Mouse (Mus musculus) E14TG2a.4 (cell line): ENCODE results near the gene Nqo2.

Experiments used
- CTCF ChIP-seq: conservative IDR thresholded peaks from 2 replicates; pipeline ENCODE4 v1.5.1; 2014; ENCODE audit warnings: low read length
- NANOG ChIP-seq: IDR thresholded peaks from 2 replicates; pipeline ENCODE4 v1.6.1; 2014; ENCODE audit warnings: borderline replicate concordance, low read length, mixed read lengths
- POU5F1 ChIP-seq: IDR thresholded peaks from 2 replicates; pipeline ENCODE4 v1.6.1; 2014; ENCODE audit warnings: low read length, borderline replicate concordance

DNA sequence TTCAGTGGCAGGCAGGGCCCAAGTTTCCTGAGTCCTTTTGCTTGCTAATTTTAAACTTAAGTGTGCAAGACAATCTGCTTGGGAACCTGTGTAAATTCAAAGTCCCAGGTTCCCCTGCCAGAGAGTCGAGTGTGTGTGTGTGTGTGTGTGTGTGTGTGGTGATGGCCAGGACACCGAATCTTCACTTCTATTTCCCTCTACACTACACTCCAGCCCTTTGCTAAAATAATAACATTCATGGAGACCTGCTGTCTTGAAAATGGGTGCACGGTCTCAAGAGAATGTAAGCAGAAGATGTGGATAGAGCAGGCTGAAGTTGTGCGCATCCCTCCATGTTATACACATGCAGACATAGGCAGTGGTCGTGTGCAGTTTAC is 73.6 kb downstream of the Nqo2 start:
- TF ChIP-seq CTCF = no peak
- TF ChIP-seq NANOG = no peak
- TF ChIP-seq POU5F1 = no peak
